Mouse (Mus musculus) forebrain, embryonic 15.5 days (tissue): ENCODE data around the gene Prph2. TPM values are rescaled to one million over a fixed set of nuclear protein-coding genes. Genes with fewer than 3 reads are reported as not detected.

Experiments
- ATAC-seq: fragments of 200-750 bp; cut with Nextera tagmentation; replicated peaks from 2 replicates; pipeline ENCODE4 v1.8.0; 2017; ENCODE audit warnings: mild to moderate bottlenecking, moderate TSS enrichment, moderate library complexity
- H3K27ac ChIP-seq: fragments of 300-500 bp; sonication (generic); replicated peaks from 2 replicates; pipeline ENCODE4 v1.5.1; 2015; ENCODE audit warnings: mild to moderate bottlenecking, inconsistent platforms
- H3K27me3 ChIP-seq: fragments of 300-500 bp; sonication (generic); 2 replicates; pipeline ENCODE4 v1.6.1; 2015; ENCODE audit warnings: inconsistent platforms
- H3K36me3 ChIP-seq: fragments of 300-500 bp; sonication (generic); 2 replicates; pipeline ENCODE4 v1.6.1; 2015; ENCODE audit warnings: mild to moderate bottlenecking, inconsistent platforms
- H3K4me1 ChIP-seq: fragments of 300-500 bp; sonication (generic); 2 replicates; pipeline ENCODE4 v1.6.1; 2015; ENCODE audit warnings: inconsistent platforms
- H3K4me2 ChIP-seq: fragments of 300-500 bp; sonication (generic); replicated peaks from 2 replicates; pipeline ENCODE4 v1.6.1; 2015; ENCODE audit warnings: mild to moderate bottlenecking, inconsistent platforms
- H3K4me3 ChIP-seq: fragments of 300-500 bp; sonication (generic); 2 replicates; pipeline ENCODE4 v1.5.1; 2015; ENCODE audit warnings: mild to moderate bottlenecking, inconsistent platforms
- H3K9ac ChIP-seq: fragments of 300-500 bp; sonication (generic); replicated peaks from 2 replicates; pipeline ENCODE4 v1.6.1; 2015; ENCODE audit warnings: mild to moderate bottlenecking, inconsistent platforms
- H3K9me3 ChIP-seq: fragments of 300-500 bp; sonication (generic); 2 replicates; pipeline ENCODE4 v1.6.1; 2016; ENCODE audit warnings: inconsistent platforms
- WGBS: fragments of 180-500 bp; shearing (Covaris S2); methylation state at CpG from one replicate; pipeline ENCODE4 v1.1.7; 2015; ENCODE audit warnings: mixed read lengths; 5-methylcytosine and 5-hydroxymethylcytosine counted together
- polyA plus RNA-seq: library from polyadenylated mRNA; unstranded; fragments of >200 nt; fragmentation: Nextera tagmentation; extraction: Ambion mirVana; gene quantifications from 2 replicates; pipeline ENCODE4 v1.2.1, GENCODE M21; 2015

The Prph2 gene
- polyA plus RNA-seq, 1 experiment from 2014 or later, result not detected

DNA sequence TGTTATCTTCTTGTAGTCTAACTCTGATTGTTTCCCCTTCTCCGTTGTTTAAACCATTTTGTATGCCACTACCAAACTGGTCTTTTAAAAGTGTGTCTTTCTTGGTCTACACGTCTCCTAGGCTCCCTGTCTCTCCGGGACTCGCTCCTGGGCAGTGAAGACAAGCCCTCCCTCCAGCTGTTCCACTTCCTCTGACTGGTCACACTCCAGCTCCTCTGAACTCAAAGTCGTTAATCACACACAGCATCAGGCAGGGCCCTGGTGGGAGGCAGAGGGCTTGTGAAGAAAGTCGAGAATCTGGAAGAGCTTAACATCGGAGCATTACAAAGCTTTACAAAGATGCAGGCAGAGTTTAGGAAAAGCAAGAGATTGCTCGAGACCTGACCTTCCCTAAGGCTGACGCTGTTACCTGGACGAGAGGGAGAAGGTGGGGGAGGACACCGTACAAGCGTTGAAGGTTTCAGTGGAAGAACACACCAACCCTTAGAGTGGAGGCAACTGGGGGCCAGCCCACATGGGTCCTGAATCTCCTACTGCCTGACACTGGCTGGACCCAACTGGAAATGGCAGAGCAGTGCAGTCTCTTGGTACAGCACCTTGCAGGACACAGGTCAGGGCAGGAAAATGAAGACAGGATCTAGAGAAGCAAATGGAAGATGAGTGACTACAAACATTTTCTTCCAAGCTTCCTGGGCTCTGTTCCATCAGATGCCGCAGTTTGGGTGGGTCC lies 12.9 kb upstream of the Prph2 start:
- H3K9me3 ChIP-seq, result no peaks in the 10 kb centered on the region
- 54% methylated on average over 13 of the region's 13 CpGs for WGBS
- no peak overlapping the region for H3K4me3 ChIP-seq
- no peaks in the 10 kb centered on the region for H3K27me3 ChIP-seq
- peaks cover 2% of the 10 kb centered on the region; the same call in 1 of the 2 replicates for H3K36me3 ChIP-seq
- H3K4me1 ChIP-seq, result peaks cover 17% of the 10 kb centered on the region
- no peak overlapping the region for H3K4me2 ChIP-seq
- H3K9ac ChIP-seq, result no peak overlapping the region
- no peak overlapping the region for H3K27ac ChIP-seq
- ATAC-seq, result no peak

DNA sequence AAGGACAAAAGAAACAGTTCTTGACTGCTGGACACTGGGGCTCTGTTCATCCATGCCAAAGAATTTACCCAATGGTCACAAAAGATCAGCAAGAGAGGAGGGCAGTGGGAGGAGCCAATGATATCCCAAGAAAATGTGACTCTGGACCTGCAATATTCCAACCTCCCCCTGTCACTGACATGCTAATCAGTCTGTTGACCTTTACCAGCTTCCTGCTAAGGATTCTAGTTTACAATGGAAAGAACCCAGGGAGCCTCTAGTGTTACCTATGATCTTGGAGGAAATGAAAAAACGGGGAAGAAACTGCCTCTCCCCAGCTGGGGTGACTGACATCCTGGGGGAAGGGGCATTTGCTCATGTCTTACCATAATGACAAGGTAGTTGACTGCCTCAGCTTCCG lies 9.3 kb upstream of the Prph2 start:
- Histone ChIP-seq H3K4me3 (no peak overlapping the region), H3K27ac (no peak overlapping the region), H3K4me1 (peaks cover 6% of the 10 kb centered on the region; the same call in 1 of the 2 replicates), H3K36me3 (no peaks in the 10 kb centered on the region), H3K9ac (no peak overlapping the region), H3K27me3 (no peaks in the 10 kb centered on the region), H3K9me3 (no peaks in the 10 kb centered on the region), H3K4me2 (no peak overlapping the region)
- 48% methylated on average over 2 of the region's 2 CpGs for WGBS
- ATAC-seq, result no peak

DNA sequence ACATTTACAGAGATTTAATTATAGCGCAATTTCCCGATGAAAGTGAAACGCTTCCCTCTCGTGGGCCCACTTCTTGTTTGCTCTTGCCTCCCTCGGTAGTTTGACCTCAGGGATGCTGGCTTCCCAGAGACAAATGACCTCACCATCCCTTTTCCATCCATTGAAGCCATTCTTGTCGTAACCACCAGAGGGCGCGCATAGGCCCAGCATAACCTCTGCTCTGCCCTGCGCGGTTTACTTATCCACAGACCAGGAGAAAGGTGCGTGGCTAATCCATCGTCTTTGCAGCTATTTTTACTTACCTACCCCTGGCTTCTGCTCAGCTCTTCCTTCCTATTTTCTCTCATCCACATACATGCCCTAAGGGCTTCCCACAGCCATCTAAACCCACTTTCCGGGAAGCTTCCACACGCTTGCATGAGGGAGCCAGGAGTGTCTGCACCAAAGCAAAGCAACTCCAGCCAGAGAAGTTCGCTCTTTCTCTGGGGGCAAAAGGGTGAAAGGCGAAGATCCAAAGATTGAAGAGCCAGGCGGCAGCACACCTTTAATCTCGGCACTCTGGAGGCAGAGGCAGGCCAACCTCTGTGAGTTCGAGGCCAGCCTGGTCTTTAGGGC lies 6.3 kb upstream of the Prph2 start:
- no peak overlapping the region for H3K4me3 ChIP-seq
- ATAC-seq, result 0 out of 2 replicates have a peak, but pooled peaks have one; percentile 51
- peaks cover 6% of the 10 kb centered on the region; the same call in 1 of the 2 replicates for H3K4me1 ChIP-seq
- H3K36me3 ChIP-seq, result no peaks in the 10 kb centered on the region
- WGBS, result 21% methylated on average over 19 of the region's 19 CpGs
- 0 out of 2 replicates have a peak overlapping the region, but pooled peaks have one; percentile 1 for H3K9ac ChIP-seq
- H3K9me3 ChIP-seq, result no peaks in the 10 kb centered on the region
- H3K27me3 ChIP-seq, result no peaks in the 10 kb centered on the region
- no peak overlapping the region for H3K27ac ChIP-seq
- no peak overlapping the region for H3K4me2 ChIP-seq

DNA sequence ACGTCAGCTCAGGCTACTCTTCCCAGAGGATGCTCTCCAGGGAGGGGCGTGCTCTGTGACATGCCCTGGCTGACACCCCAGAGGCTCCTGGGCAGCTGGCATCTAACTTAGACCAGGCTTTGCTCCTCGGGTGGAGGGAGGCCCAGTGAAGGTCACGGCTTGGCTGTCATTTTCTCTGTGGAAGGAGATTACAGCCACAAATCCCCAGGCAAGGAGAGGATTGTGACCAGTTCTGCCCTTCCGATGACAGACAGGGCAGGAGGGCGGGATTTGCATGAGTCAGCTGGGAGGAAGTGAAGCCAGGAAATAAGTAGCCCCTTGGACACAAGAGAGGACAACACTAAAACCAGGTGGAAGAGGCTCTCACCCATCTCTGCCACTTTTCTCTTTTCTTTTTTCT lies 2.1 kb downstream of the Prph2 start:
- H3K4me2 ChIP-seq, result no peak overlapping the region
- ATAC-seq, result no peak
- no peak overlapping the region for H3K9ac ChIP-seq
- no peak overlapping the region for H3K27ac ChIP-seq
- no peaks in the 10 kb centered on the region for H3K36me3 ChIP-seq
- no peaks in the 10 kb centered on the region for H3K4me1 ChIP-seq
- H3K9me3 ChIP-seq, result no peaks in the 10 kb centered on the region
- WGBS, result 53% methylated on average over 6 of the region's 6 CpGs
- no peak overlapping the region for H3K4me3 ChIP-seq
- no peaks in the 10 kb centered on the region for H3K27me3 ChIP-seq

DNA sequence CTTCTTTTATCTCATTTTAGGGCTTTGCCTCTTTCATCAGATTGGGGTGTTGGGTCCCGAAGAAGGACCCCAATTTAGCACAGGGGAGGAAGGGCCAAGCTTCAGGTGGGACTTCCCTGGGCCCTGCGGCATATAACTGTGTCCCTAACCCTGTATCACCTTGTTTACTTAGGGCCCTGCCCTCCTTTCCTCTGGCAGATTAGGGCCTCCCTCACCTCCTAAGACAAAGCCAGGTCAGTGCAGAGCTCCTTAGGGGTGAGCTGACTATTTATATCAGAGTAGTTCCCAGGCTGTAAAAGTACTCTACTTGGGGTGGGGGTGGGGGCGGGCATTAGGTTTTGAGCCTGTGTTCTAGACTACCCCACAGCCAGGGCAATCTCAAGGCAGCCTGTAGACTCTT lies 4.9 kb downstream of the Prph2 start:
- WGBS, result 74% methylated on average over 3 of the region's 3 CpGs
- no peak overlapping the region for H3K4me3 ChIP-seq
- H3K4me1 ChIP-seq, result no peaks in the 10 kb centered on the region
- H3K36me3 ChIP-seq, result no peaks in the 10 kb centered on the region
- no peak overlapping the region for H3K4me2 ChIP-seq
- H3K9me3 ChIP-seq, result no peaks in the 10 kb centered on the region
- no peak for ATAC-seq
- H3K9ac ChIP-seq, result no peak overlapping the region
- H3K27me3 ChIP-seq, result no peaks in the 10 kb centered on the region
- no peak overlapping the region for H3K27ac ChIP-seq

DNA sequence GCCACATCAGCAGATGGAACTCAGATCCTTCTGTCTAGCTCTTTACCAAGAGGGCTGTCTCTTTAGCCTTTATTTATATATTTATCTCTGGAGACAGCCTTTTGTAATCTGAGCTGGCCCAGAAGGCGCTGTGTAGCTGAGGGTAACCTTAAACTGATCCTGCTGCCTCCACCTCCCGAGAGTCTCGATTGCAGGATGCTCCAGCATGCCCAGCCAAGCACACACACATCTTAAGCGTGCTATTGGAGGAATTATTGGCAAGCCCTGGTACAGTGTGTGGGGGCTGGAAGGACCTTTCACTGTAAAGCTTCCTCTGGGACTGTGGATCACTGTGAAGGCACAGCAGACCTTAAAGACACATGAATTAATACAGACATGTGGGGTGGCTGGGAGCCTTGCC lies 8.7 kb downstream of the Prph2 start:
- ATAC-seq, result no peak
- H3K4me1 ChIP-seq, result no peaks in the 10 kb centered on the region
- H3K36me3 ChIP-seq, result no peaks in the 10 kb centered on the region
- 38% methylated on average over 4 of the region's 4 CpGs for WGBS
- H3K27ac ChIP-seq, result no peak overlapping the region
- H3K9me3 ChIP-seq, result no peaks in the 10 kb centered on the region
- no peak overlapping the region for H3K4me2 ChIP-seq
- H3K27me3 ChIP-seq, result no peaks in the 10 kb centered on the region
- no peak overlapping the region for H3K9ac ChIP-seq
- no peak overlapping the region for H3K4me3 ChIP-seq

DNA sequence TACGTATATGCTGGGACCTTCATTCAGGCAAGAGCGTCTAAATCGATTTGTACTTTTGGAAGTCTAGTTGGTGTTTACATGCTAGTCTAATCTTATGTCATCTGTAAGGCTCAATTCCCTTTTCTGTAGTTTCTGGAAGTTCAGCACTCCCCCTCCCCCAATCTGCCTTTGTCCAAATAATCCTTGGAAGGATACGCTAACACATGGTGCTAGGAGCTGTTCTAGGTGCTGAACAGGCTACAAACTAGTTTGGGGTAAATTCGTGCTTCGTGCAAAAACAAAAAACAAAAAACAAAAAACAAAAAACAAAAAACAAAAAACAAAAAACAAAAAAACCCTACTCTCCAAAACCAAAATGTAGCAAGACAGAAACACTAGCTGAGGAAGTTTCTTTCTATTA lies 10.6 kb downstream of the Prph2 start:
- no peaks in the 10 kb centered on the region for H3K27me3 ChIP-seq
- no peak overlapping the region for H3K4me3 ChIP-seq
- H3K9ac ChIP-seq, result no peak overlapping the region
- H3K4me1 ChIP-seq, result no peaks in the 10 kb centered on the region
- no peak for ATAC-seq
- no peak overlapping the region for H3K27ac ChIP-seq
- no peaks in the 10 kb centered on the region for H3K36me3 ChIP-seq
- H3K4me2 ChIP-seq, result no peak overlapping the region
- no peaks in the 10 kb centered on the region for H3K9me3 ChIP-seq
- WGBS, result 59% methylated on average over 6 of the region's 6 CpGs

DNA sequence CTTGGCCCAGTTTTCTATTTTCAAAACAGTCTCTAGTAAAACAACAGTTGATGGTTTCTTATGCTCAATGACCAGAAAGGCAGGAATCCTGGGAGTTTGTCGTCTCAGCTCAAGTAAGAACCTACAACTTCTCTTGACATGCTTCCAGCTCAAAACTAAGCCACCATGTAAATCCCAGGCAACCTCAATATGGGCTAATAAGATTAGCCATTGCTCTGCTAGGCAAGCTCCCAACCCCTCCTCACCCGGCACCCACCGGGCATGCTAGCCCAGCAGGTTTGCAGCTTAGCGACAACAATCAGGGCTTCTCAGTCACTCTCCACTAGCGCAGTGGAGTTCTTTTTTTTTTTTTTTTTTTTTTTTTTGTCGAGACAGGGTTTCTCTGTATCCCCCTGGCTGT lies 15.9 kb downstream of the Prph2 start:
- Histone ChIP-seq H3K9ac (no peak overlapping the region), H3K4me3 (no peak overlapping the region), H3K36me3 (peaks cover 19% of the 10 kb centered on the region), H3K27me3 (no peaks in the 10 kb centered on the region), H3K9me3 (no peaks in the 10 kb centered on the region), H3K27ac (no peak overlapping the region), H3K4me2 (no peak overlapping the region), H3K4me1 (no peaks in the 10 kb centered on the region)
- no peak for ATAC-seq
- 45% methylated on average over 6 of the region's 6 CpGs for WGBS

DNA sequence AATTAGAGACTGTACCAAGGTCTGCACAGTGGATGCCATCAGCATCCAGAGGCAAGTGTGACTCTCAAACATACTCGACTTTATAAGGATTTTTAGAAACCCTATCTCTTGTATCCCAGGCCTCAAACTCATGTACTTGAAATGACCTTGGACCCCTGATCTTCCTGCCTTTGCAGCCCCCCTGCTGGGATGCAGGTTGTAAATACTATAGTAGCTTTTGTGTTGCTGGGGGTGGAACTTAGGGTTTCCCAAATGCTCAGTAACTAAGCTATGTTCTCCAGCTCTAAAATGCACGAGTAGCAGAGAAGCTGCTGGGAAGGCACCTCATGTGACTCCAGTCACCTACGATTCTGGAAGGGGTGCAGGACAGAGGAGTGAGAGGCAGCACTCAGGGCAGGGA lies 16.7 kb downstream of the Prph2 start:
- Histone ChIP-seq H3K36me3 (peaks cover 27% of the 10 kb centered on the region), H3K27me3 (no peaks in the 10 kb centered on the region), H3K9me3 (no peaks in the 10 kb centered on the region), H3K4me1 (no peaks in the 10 kb centered on the region), H3K4me3 (no peak overlapping the region), H3K4me2 (no peak overlapping the region), H3K27ac (no peak overlapping the region), H3K9ac (no peak overlapping the region)
- ATAC-seq, result no peak
- WGBS, result 77% methylated on average over 3 of the region's 3 CpGs

DNA sequence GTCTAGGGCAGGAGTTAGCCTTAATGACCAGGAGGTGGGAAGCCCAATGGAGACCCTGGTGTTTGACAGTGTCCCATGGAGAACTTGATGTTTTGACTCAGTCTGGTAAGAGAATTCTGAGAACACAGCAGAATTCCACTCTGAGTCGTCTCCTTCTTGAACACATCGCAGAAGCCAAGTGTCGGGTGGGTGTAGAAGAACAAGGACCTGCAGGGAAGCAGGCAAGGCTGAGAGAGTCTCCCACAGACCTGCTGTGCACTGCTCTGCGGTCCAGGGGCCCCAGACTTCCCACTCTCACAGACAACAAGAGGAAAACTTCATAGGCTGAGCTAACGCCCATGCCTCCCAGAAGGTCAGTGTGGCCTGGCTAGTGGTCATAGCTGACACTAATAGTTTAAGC lies 17.5 kb downstream of the Prph2 start:
- H3K36me3 ChIP-seq, result peaks cover 35% of the 10 kb centered on the region
- WGBS, result 94% methylated on average over 5 of the region's 5 CpGs
- no peaks in the 10 kb centered on the region for H3K27me3 ChIP-seq
- no peak overlapping the region for H3K4me2 ChIP-seq
- H3K9ac ChIP-seq, result no peak overlapping the region
- no peak for ATAC-seq
- no peak overlapping the region for H3K27ac ChIP-seq
- no peaks in the 10 kb centered on the region for H3K4me1 ChIP-seq
- H3K4me3 ChIP-seq, result no peak overlapping the region
- no peaks in the 10 kb centered on the region for H3K9me3 ChIP-seq

DNA sequence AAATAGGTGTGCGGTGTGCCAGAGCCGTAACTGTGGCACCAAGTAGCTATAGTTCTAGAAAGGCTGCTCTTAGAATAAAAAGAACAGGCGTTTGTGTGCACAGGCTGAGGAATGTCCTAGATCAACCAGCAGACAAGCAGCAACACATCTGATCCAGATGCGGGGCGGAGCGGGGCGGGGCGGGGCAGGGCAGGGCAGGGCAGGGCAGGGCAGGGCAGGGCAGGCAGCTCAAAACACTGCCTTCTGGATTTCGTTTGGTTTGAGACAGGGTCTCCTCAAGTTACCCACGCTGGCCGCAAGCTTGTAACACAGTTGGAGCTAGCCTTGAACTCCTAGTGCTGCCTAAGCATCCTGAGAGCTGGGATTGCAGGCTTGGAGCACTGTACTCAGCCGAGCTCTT lies 19.0 kb downstream of the Prph2 start:
- Histone ChIP-seq H3K27me3 (no peaks in the 10 kb centered on the region), H3K4me1 (no peaks in the 10 kb centered on the region), H3K36me3 (peaks cover 50% of the 10 kb centered on the region), H3K27ac (no peak overlapping the region), H3K9ac (no peak overlapping the region), H3K4me2 (no peak overlapping the region), H3K4me3 (no peak overlapping the region), H3K9me3 (no peaks in the 10 kb centered on the region)
- no peak for ATAC-seq
- WGBS, result 86% methylated on average over 12 of the region's 12 CpGs

DNA sequence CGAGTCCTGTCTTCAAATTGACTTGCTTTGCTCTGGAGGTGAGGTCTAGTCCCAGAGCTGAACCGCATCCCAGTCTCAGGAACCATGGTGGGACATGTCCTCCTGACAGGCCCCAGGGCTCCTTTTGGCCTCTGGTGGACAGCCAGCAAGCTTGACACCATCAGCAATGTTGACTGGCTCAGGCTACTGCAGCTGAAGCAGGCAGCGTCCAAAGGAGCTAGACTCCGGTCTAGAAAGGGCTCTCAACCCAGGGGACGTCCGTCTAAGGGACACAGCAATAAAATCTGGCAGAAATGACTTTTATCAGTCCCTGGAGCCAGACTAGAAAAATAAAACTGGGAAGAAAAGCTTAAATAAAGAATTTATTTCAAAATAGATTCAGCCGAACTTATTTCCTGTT lies 19.6 kb downstream of the Prph2 start:
- no peak overlapping the region for H3K9ac ChIP-seq
- no peak overlapping the region for H3K4me3 ChIP-seq
- 93% methylated on average over 7 of the region's 7 CpGs for WGBS
- H3K27ac ChIP-seq, result no peak overlapping the region
- H3K36me3 ChIP-seq, result peaks cover 56% of the 10 kb centered on the region
- no peaks in the 10 kb centered on the region for H3K27me3 ChIP-seq
- no peak overlapping the region for H3K4me2 ChIP-seq
- H3K4me1 ChIP-seq, result no peaks in the 10 kb centered on the region
- no peaks in the 10 kb centered on the region for H3K9me3 ChIP-seq
- no peak for ATAC-seq

DNA sequence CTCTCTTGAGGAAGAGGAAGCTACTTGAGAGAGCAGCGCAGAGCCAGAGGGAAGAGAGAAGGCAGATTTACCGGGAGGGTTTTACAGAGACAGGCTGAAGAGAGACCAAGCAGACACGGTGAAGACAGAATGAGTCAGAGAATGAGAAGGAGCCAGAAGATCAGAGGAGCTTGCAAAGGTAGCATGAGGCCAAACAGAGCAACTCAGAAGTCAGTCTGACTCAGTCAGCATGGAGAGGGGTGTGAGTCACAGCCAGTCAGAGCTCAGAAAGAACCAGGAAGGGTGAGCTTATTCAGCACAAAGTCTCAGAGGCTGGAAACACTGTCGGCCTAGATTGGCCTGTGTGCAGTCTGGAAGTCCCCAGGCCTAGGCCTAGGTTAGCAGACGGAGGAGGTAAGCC lies 22.7 kb downstream of the Prph2 start:
- Histone ChIP-seq H3K4me3 (no peak overlapping the region), H3K36me3 (peaks cover 86% of the 10 kb centered on the region), H3K4me2 (no peak overlapping the region), H3K9me3 (no peaks in the 10 kb centered on the region), H3K27me3 (no peaks in the 10 kb centered on the region), H3K9ac (no peak overlapping the region), H3K27ac (no peak overlapping the region), H3K4me1 (no peaks in the 10 kb centered on the region)
- 98% methylated on average over 5 of the region's 5 CpGs for WGBS
- no peak for ATAC-seq
